Mouse (Mus musculus) myocyte (in vitro differentiated cells): ENCODE results near the gene Epb41l5. TPM values are rescaled to one million over a fixed set of nuclear protein-coding genes. Genes with fewer than 3 reads are reported as not detected.
A peak's percentile ranks its signal among the peaks of the same experiment; 100 is the strongest.

Experiments used
- H3K27me3 ChIP-seq: one replicate; pipeline ENCODE4 v1.6.1; 2011; ENCODE audit not compliant: control insufficient read depth, insufficient read depth, insufficient read length
- H3K36me3 ChIP-seq: one replicate; pipeline ENCODE4 v1.6.1; 2011; ENCODE audit not compliant: control insufficient read depth, insufficient read depth
- H3K4me2 ChIP-seq: one replicate; pipeline ENCODE4 v1.6.1; 2011; ENCODE audit warnings: low read depth, control low read depth
- H3K4me3 ChIP-seq: one replicate; pipeline ENCODE4 v1.5.1; 2011; ENCODE audit warnings: mild to moderate bottlenecking, control low read depth, moderate library complexity
- H3K79me2 ChIP-seq: one replicate; pipeline ENCODE4 v1.6.1; 2011; ENCODE audit not compliant: control insufficient read depth, insufficient read depth
- H3ac ChIP-seq: one replicate; pipeline ENCODE4 v1.6.1; 2011; ENCODE audit not compliant: control insufficient read depth, insufficient read length
- CEBPB ChIP-seq: IDR thresholded peaks from 2 replicates; pipeline ENCODE4 v1.6.1; 2011; ENCODE audit warnings: mild to moderate bottlenecking, moderate library complexity; ENCODE audit not compliant: poor library complexity, insufficient read depth, severe bottlenecking
- E2F4 ChIP-seq: IDR thresholded peaks from one replicate; pipeline ENCODE4 v1.6.1; 2011; ENCODE audit warnings: mild to moderate bottlenecking, control low read depth, moderate library complexity; ENCODE audit not compliant: insufficient read depth
- MAX ChIP-seq: IDR thresholded peaks from one replicate; pipeline ENCODE4 v1.6.1; 2011; ENCODE audit warnings: low read depth, mild to moderate bottlenecking, control low read depth
- MYOD1 ChIP-seq, 3 experiments: IDR thresholded peaks; one replicate each; pipeline ENCODE4 v1.6.1; 2011; ENCODE audit warnings: control low read depth in 2 of 3, low read depth in 2 of 3, mild to moderate bottlenecking in 2 of 3, moderate library complexity in 1 of 3; ENCODE audit not compliant: insufficient read length in 2 of 3, control insufficient read depth in 1 of 3
- MYOG ChIP-seq, 3 experiments: IDR thresholded peaks; one replicate each; pipeline ENCODE4 v1.6.1; 2011; ENCODE audit warnings: control low read depth in 2 of 3, low read depth in 2 of 3, mild to moderate bottlenecking in 2 of 3; ENCODE audit not compliant: insufficient read length in 2 of 3, control insufficient read depth in 1 of 3, insufficient read depth in 1 of 3
- POLR2A ChIP-seq: IDR thresholded peaks from one replicate; pipeline ENCODE4 v1.6.1; 2011; ENCODE audit warnings: low read depth, mild to moderate bottlenecking, control low read depth, moderate library complexity; ENCODE audit not compliant: insufficient read length
- POLR2AphosphoS2 ChIP-seq: IDR thresholded peaks from one replicate; pipeline ENCODE4 v1.6.1; 2011; ENCODE audit warnings: low read depth, control low read depth; ENCODE audit not compliant: insufficient read length
- REST ChIP-seq: IDR thresholded peaks from one replicate; pipeline ENCODE4 v1.6.1; 2011; ENCODE audit warnings: mild to moderate bottlenecking, control low read depth, moderate library complexity; ENCODE audit not compliant: insufficient read depth, insufficient read length
- SRF ChIP-seq: IDR thresholded peaks from one replicate; pipeline ENCODE4 v1.6.1; 2011; ENCODE audit warnings: low read depth; ENCODE audit not compliant: control insufficient read depth, insufficient read length
- TCF12 ChIP-seq: IDR thresholded peaks from one replicate; pipeline ENCODE4 v1.6.1; 2011; ENCODE audit warnings: mild to moderate bottlenecking, control low read depth; ENCODE audit not compliant: poor library complexity, insufficient read depth, severe bottlenecking
- TCF3 ChIP-seq: IDR thresholded peaks from one replicate; pipeline ENCODE4 v1.6.1; 2011; ENCODE audit warnings: low read depth, control low read depth; ENCODE audit not compliant: insufficient read length
- USF1 ChIP-seq: IDR thresholded peaks from one replicate; pipeline ENCODE4 v1.6.1; 2011; ENCODE audit warnings: low read depth, mild to moderate bottlenecking, control low read depth, moderate library complexity
- polyA plus RNA-seq: library from polyadenylated mRNA; unstranded; fragments of >200 nt; fragmentation: generic; extraction: Trizol; gene quantifications from one replicate; pipeline ENCODE4 v1.2.1, GENCODE M21; 2012; ENCODE audit warnings: missing spikeins

Epb41l5 gene
- polyA plus RNA-seq, 1 experiment, result 2.1 TPM

DNA sequence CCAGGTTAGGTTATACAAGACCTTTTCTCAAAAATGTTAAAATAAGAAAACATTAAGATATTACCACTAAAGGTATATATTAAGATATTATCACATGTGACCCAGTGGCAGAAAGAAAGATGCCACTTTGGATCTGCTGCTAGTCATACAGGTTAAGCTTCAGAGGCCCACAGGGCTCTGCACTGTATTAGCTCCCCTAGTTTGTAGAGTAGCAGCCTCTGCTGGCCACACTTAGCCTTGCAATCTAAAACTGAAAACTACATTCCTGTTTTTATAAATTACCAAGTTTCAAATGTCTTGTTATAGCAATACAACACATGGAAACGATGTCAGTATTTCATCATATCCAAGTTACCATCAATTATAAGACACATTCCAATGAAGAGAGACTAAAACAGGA is 26.2 kb upstream of the Epb41l5 start:
- no peak for TF ChIP-seq POLR2AphosphoS2
- TF ChIP-seq E2F4, result no peak
- TF ChIP-seq MYOD1 (IDR thresholded peaks at IDR 0.05; ENCODE audit: control insufficient read depth in 1 of 3, insufficient read length in 2 of 3, low read depth in 2 of 3), result no peak
- TF ChIP-seq REST, result no peak
- no peak for TF ChIP-seq SRF
- TF ChIP-seq USF1, result no peak
- TF ChIP-seq MYOG (IDR thresholded peaks at IDR 0.05; ENCODE audit: control insufficient read depth in 1 of 3, insufficient read depth in 1 of 3, insufficient read length in 2 of 3, low read depth in 2 of 3), result no peak
- no peak for TF ChIP-seq TCF12
- TF ChIP-seq MAX, result no peak
- no peak for TF ChIP-seq CEBPB
- TF ChIP-seq TCF3, result no peak
- no peaks in the 10 kb centered on the region for H3K79me2 ChIP-seq
- H3K4me3 ChIP-seq, result no peak overlapping the region
- H3K4me2 ChIP-seq, result no peak overlapping the region
- H3K27me3 ChIP-seq, result no peaks in the 10 kb centered on the region
- H3ac ChIP-seq, result no peak overlapping the region
- H3K36me3 ChIP-seq, result peaks cover 14% of the 10 kb centered on the region

DNA sequence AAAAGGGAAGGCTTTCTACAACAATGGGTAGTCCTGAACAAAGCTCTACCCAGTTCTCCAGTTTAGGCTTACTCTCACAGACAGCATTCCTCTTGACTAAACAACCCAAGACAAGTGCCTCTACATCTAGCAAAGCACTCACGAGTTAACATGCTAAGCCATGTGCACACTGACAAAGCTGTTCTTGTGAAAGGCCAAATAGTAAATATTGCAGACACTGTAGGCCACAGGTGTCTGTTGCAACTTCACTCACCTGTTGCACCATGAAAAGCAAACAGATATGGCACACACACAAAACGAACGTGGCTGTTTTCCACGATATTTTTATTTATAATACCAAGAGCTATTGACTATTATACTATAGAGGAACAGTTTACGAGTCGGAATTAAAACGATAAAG is 18.1 kb upstream of the Epb41l5 start:
- peaks cover 5% of the 10 kb centered on the region for H3K36me3 ChIP-seq
- TF ChIP-seq REST (no peak), CEBPB (no peak), E2F4 (no peak), MAX (no peak), USF1 (no peak), TCF3 (no peak), POLR2AphosphoS2 (no peak), TCF12 (no peak), MYOG (IDR thresholded peaks at IDR 0.05; ENCODE audit: control insufficient read depth in 1 of 3, insufficient read depth in 1 of 3, insufficient read length in 2 of 3, low read depth in 2 of 3) (no peak), POLR2A (no peak), SRF (no peak), MYOD1 (IDR thresholded peaks at IDR 0.05; ENCODE audit: control insufficient read depth in 1 of 3, insufficient read length in 2 of 3, low read depth in 2 of 3) (no peak)
- no peaks in the 10 kb centered on the region for H3K27me3 ChIP-seq
- H3K79me2 ChIP-seq, result no peaks in the 10 kb centered on the region
- no peak overlapping the region for H3K4me3 ChIP-seq
- no peak overlapping the region for H3ac ChIP-seq
- H3K4me2 ChIP-seq, result no peak overlapping the region

DNA sequence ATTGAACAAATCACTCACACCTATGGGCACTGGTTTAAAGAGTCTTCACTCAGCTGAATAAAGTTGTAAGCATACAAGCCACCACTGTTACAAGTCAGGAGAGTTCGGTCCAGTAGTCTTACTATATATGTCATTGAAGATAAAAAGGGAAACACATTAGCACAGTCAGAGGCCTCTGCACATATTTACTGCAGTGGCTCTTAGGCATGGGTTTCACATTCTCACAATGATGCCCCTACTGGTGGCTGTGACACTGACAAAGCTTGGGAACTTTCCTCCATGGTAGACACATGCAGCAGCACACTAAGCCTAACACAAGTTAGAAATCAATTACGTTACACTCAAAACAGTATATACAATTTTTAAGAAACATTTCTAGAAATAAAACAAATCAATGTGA is 5.5 kb upstream of the Epb41l5 start:
- Histone ChIP-seq H3K79me2 (no peaks in the 10 kb centered on the region), H3K27me3 (no peaks in the 10 kb centered on the region)

DNA sequence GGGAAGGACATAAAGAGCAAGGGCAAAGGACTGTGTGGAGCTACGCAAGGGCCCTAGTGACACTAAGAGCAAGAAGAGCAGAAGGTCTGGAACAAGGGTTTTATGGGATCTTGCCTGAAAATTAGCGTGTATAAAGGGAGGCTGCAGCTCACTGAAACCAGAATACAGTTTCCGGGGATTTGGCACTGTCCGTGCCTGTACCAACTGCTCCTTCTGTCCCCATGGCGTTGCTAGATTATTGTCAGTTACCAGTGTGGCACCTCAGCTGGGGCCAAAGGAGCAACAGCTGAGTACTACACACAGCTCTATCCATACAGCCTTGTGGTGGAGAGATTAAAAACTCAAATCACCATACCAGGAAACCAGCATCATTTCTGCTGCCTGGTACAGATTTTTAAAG is 1.6 kb upstream of the Epb41l5 start:
- TF ChIP-seq USF1, result no peak
- no peak for TF ChIP-seq TCF3
- TF ChIP-seq MYOG (IDR thresholded peaks at IDR 0.05; ENCODE audit: control insufficient read depth in 1 of 3, insufficient read depth in 1 of 3, insufficient read length in 2 of 3, low read depth in 2 of 3), result no peak
- TF ChIP-seq MAX, result no peak
- TF ChIP-seq POLR2AphosphoS2, result no peak
- TF ChIP-seq MYOD1 (IDR thresholded peaks at IDR 0.05; ENCODE audit: control insufficient read depth in 1 of 3, insufficient read length in 2 of 3, low read depth in 2 of 3), result no peak
- TF ChIP-seq E2F4, result no peak
- TF ChIP-seq REST, result no peak
- Histone ChIP-seq H3K27me3 (no peaks in the 10 kb centered on the region), H3ac (no peak overlapping the region), H3K4me3 (no peak overlapping the region), H3K4me2 (no peak overlapping the region), H3K79me2 (no peaks in the 10 kb centered on the region), H3K36me3 (no peaks in the 10 kb centered on the region)

More for the DNA sequence above, 5.5 kb upstream of the Epb41l5 start:
- TF ChIP-seq TCF12 (no peak), CEBPB (no peak), MAX (no peak), POLR2AphosphoS2 (no peak), MYOG (IDR thresholded peaks at IDR 0.05; ENCODE audit: control insufficient read depth in 1 of 3, insufficient read depth in 1 of 3, insufficient read length in 2 of 3, low read depth in 2 of 3) (no peak), MYOD1 (IDR thresholded peaks at IDR 0.05; ENCODE audit: control insufficient read depth in 1 of 3, insufficient read length in 2 of 3, low read depth in 2 of 3) (no peak), REST (no peak), TCF3 (no peak), POLR2A (no peak), USF1 (no peak), E2F4 (no peak), SRF (no peak)
- Histone ChIP-seq H3ac (no peak overlapping the region), H3K4me2 (no peak overlapping the region), H3K36me3 (no peaks in the 10 kb centered on the region), H3K4me3 (no peak overlapping the region)

DNA sequence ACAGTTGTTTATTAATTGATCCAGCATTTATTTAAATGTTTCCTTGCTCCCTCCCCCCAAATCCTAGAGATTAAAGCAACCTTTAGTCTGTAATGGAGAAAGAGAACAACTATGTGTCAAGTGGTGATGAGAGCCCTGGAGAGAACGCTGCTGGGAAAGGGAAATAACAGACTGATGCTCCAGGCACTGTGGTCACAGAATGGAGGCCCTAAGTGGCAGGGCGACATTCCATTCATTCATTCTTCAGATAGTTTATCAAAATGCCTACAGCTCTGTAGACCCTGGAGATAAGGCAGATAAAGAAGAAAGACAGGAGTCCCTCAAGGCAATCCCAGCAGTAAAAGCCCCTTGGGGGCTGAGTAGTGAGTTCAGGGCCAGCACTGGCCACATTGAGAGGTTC is 827 bp upstream of the Epb41l5 start:
- Histone ChIP-seq H3K36me3 (no peaks in the 10 kb centered on the region), H3K27me3 (no peaks in the 10 kb centered on the region), H3ac (no peak overlapping the region), H3K79me2 (no peaks in the 10 kb centered on the region), H3K4me2 (peak overlapping the region; percentile 94), H3K4me3 (peak overlapping the region; percentile 77)
- no peak for TF ChIP-seq MYOD1 (IDR thresholded peaks at IDR 0.05; ENCODE audit: control insufficient read depth in 1 of 3, insufficient read length in 2 of 3, low read depth in 2 of 3)
- TF ChIP-seq POLR2A, result no peak
- TF ChIP-seq SRF, result no peak
- no peak for TF ChIP-seq MAX
- no peak for TF ChIP-seq REST
- no peak for TF ChIP-seq MYOG (IDR thresholded peaks at IDR 0.05; ENCODE audit: control insufficient read depth in 1 of 3, insufficient read depth in 1 of 3, insufficient read length in 2 of 3, low read depth in 2 of 3)
- no peak for TF ChIP-seq TCF3
- TF ChIP-seq POLR2AphosphoS2, result no peak
- no peak for TF ChIP-seq CEBPB
